Mouse (Mus musculus): ENCODE data around the gene Nhlrc3. TPM values are rescaled to one million over a fixed set of nuclear protein-coding genes. Genes with fewer than 3 reads are reported as not detected.

Nhlrc3 gene
- total RNA-seq, 1 experiment from 2014 or later = 9.8 TPM

GRCm38 (mm10) chr3:53454561-53454960 lies 8.6 kb downstream of the Nhlrc3 start:
- DNase-seq = no peak

- no peak for DNase-seq
Observed at GRCm38 (mm10) chr3:53454005-53454404, 9.1 kb downstream of the Nhlrc3 start.

- no peak for DNase-seq
Observed at GRCm38 (mm10) chr3:53453346-53453745, 9.8 kb downstream of the Nhlrc3 start.

GRCm38 (mm10) chr3:53452351-53452750 lies 10.8 kb downstream of the Nhlrc3 start:
- DNase-seq = no peak

GRCm38 (mm10) chr3:53450666-53451065 lies 12.5 kb downstream of the Nhlrc3 start:
- DNase-seq = peak; percentile 54

- peak; percentile 53 for DNase-seq
Observed at GRCm38 (mm10) chr3:53448208-53448607, 14.9 kb downstream of the Nhlrc3 start.

GRCm38 (mm10) chr3:53446801-53447200 lies 16.3 kb downstream of the Nhlrc3 start:
- DNase-seq = no peak

GRCm38 (mm10) chr3:53445540-53445939 lies 17.6 kb downstream of the Nhlrc3 start:
- no peak for DNase-seq

- DNase-seq = no peak
Observed at GRCm38 (mm10) chr3:53436550-53436949, 26.6 kb downstream of the Nhlrc3 start.

- no peak for DNase-seq
Observed at GRCm38 (mm10) chr3:53434610-53435009, 28.5 kb downstream of the Nhlrc3 start.

GRCm38 (mm10) chr3:53423576-53423975 lies 39.6 kb downstream of the Nhlrc3 start:
- no peak for DNase-seq

GRCm38 (mm10) chr3:53422691-53423090 lies 40.4 kb downstream of the Nhlrc3 start:
- DNase-seq = no peak

GRCm38 (mm10) chr3:53421656-53422055 lies 41.5 kb downstream of the Nhlrc3 start:
- DNase-seq = no peak

- no peak for DNase-seq
Observed at GRCm38 (mm10) chr3:53417701-53418100, 45.4 kb downstream of the Nhlrc3 start.

GRCm38 (mm10) chr3:53416036-53416506 lies 47.1 kb downstream of the Nhlrc3 start:
- no peak for DNase-seq

GRCm38 (mm10) chr3:53413959-53414358 lies 49.2 kb downstream of the Nhlrc3 start:
- DNase-seq = no peak

- no peak for DNase-seq
Observed at GRCm38 (mm10) chr3:53413465-53413864, 49.7 kb downstream of the Nhlrc3 start.

- no peak for DNase-seq
Observed at GRCm38 (mm10) chr3:53412259-53412658, 50.9 kb downstream of the Nhlrc3 start.

- no peak for DNase-seq
Observed at GRCm38 (mm10) chr3:53410031-53410430, 53.1 kb downstream of the Nhlrc3 start.

- peak; percentile 4 for DNase-seq
Observed at GRCm38 (mm10) chr3:53407145-53407544, 56.0 kb downstream of the Nhlrc3 start.

Other genes with a start within 250 kb of the Nhlrc3 start
- 22.4 and 25.6 TPM in 2 replicates for gene Proser1, start 334 bp upstream of the Nhlrc3 start, total RNA-seq (2021)
- gene Stoml3, start 25.3 kb upstream of the Nhlrc3 start, total RNA-seq (2021) = not detected in 2 replicates
- gene Frem2, start 194.0 kb upstream of the Nhlrc3 start, total RNA-seq (2021) = 0.68 and 1.9 TPM in 2 replicates